ENCODE assay signal across 7 mouse cellular contexts in the genomic region with DNA sequence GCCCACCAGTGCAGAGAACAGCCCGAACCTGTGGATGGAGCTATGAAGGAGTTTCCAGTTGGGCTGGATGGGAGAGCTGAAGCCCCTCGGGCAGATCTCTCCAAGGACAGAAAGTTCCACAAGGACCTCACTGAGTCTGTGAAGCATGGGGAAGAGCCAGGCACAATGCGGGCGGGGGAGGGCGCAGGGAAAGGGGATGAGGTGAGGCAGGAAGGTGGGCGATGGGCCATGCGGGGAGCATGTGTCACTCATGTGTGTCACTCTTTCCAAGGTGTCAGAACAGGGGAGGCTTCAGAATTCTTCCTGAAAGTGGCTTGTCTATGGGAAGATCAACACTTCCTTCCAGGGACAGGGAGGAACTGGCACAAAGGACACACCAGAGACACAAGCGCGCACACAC. TPM values are rescaled to one million over a fixed set of nuclear protein-coding genes. Genes with fewer than 3 reads are reported as not detected.
DNase-seq lines count a peak whose midpoint lies in the region; ATAC-seq and TF ChIP-seq lines count a peak whose summit lies in the region.

No protein-coding gene starts in this region.

- no peak for DNase-seq in kidney, adult 9 months
- DNase-seq in embryonic facial prominence, embryonic 10.5 days (ENCODE audit: low spot score): no peak
- DNase-seq in thymus, postnatal 10 days (ENCODE audit: low spot score in 2 of 2): no peak
- no peak for DNase-seq in cerebellum, adult 9-11 months

- 58% methylated on average over 9 of the region's 9 CpGs for WGBS in kidney, embryonic 16.5 days
- 87% methylated on average over 9 of the region's 9 CpGs for WGBS in embryonic facial prominence, embryonic 10.5 days
- WGBS in limb, embryonic 12.5 days: 89% methylated on average over 9 of the region's 9 CpGs

- ATAC-seq in kidney, embryonic 16.5 days (ENCODE audit: low FRiP score, low TSS enrichment): no peak
- ATAC-seq in limb, embryonic 12.5 days (ENCODE audit: insufficient number of reproducible peaks, insufficient read depth, low FRiP score, low TSS enrichment, low read depth): no peak

- no peak for TF ChIP-seq POLR2A in embryonic fibroblast, embryonic 13.5 days (IDR thresholded peaks at IDR 0.05; ENCODE audit: low read depth, low read length)

- no peak overlapping the region for H3K4me3 ChIP-seq in kidney, embryonic 16.5 days (ENCODE audit: low read length)
- H3K4me3 ChIP-seq in embryonic facial prominence, embryonic 10.5 days: no peak overlapping the region
- H3K4me3 ChIP-seq in embryonic fibroblast, embryonic 13.5 days (ENCODE audit: insufficient read depth, low read length): no peak overlapping the region
- H3K4me3 ChIP-seq in limb, embryonic 12.5 days (replicated peaks): no peak overlapping the region

- H3K4me2 ChIP-seq in kidney, embryonic 16.5 days (replicated peaks; ENCODE audit: low read depth, low read length): no peak overlapping the region
- H3K4me2 ChIP-seq in limb, embryonic 12.5 days: no peak overlapping the region

- H3K27ac ChIP-seq in kidney, embryonic 16.5 days (ENCODE audit: low read length): peak overlapping the region; percentile 94
- H3K27ac ChIP-seq in embryonic facial prominence, embryonic 10.5 days (replicated peaks): peak overlapping the region; percentile 62; the same call in 1 of the 2 replicates
- H3K27ac ChIP-seq in embryonic fibroblast, embryonic 13.5 days (ENCODE audit: insufficient read depth, low read length): 0 out of 2 replicates have a peak overlapping the region, but pooled peaks have one; percentile 3
- H3K27ac ChIP-seq in limb, embryonic 12.5 days: peak overlapping the region; percentile 68

- no peak for TF ChIP-seq CTCF in embryonic fibroblast, embryonic 13.5 days (IDR thresholded peaks at IDR 0.05; ENCODE audit: borderline replicate concordance, insufficient read depth, low read length)

- H3K36me3 ChIP-seq in kidney, embryonic 16.5 days (ENCODE audit: insufficient read depth, low read length): peaks cover 6% of the 10 kb centered on the region
- peaks cover 31% of the 10 kb centered on the region for H3K36me3 ChIP-seq in embryonic facial prominence, embryonic 10.5 days (replicated peaks)
- H3K36me3 ChIP-seq in limb, embryonic 12.5 days: peaks cover 4% of the 10 kb centered on the region; the same call in 1 of the 2 replicates

- H3K27me3 ChIP-seq in kidney, embryonic 16.5 days (ENCODE audit: insufficient read depth, low read length): no peaks in the 10 kb centered on the region
- no peaks in the 10 kb centered on the region for H3K27me3 ChIP-seq in embryonic facial prominence, embryonic 10.5 days (replicated peaks; ENCODE audit: low read depth, poor library complexity, severe bottlenecking)
- no peaks in the 10 kb centered on the region for H3K27me3 ChIP-seq in limb, embryonic 12.5 days

- peak overlapping the region; percentile 32; the same call in 1 of the 2 replicates for H3K9ac ChIP-seq in kidney, embryonic 16.5 days (replicated peaks; ENCODE audit: low read length)
- H3K9ac ChIP-seq in limb, embryonic 12.5 days (replicated peaks): no peak overlapping the region

- peaks cover 4% of the 10 kb centered on the region; the same call in 1 of the 2 replicates for H3K9me3 ChIP-seq in kidney, embryonic 16.5 days (ENCODE audit: low read length)
- H3K9me3 ChIP-seq in embryonic facial prominence, embryonic 10.5 days: peaks cover 4% of the 10 kb centered on the region; the same call in 1 of the 2 replicates
- no peaks in the 10 kb centered on the region for H3K9me3 ChIP-seq in limb, embryonic 12.5 days

- peaks cover 40% of the 10 kb centered on the region for H3K4me1 ChIP-seq in kidney, embryonic 16.5 days (ENCODE audit: insufficient read depth, low read length)
- H3K4me1 ChIP-seq in embryonic facial prominence, embryonic 10.5 days: peaks cover 46% of the 10 kb centered on the region
- 0 out of 2 replicates have a peak, but pooled peaks cover 3% of the 10 kb centered on the region for H3K4me1 ChIP-seq in embryonic fibroblast, embryonic 13.5 days (ENCODE audit: control insufficient read depth, insufficient read depth, low read length)
- H3K4me1 ChIP-seq in limb, embryonic 12.5 days (replicated peaks): peaks cover 42% of the 10 kb centered on the region

RNA-seq across cellular contexts. Expression of a gene that starts 58.3 kb away (rescaled TPM):
- polyA plus RNA-seq in kidney, embryonic 16.5 days (2015; fragmentation: Nextera tagmentation; extraction: Ambion mirVana): 15.5 and 16.2 TPM in 2 replicates
- polyA plus RNA-seq in embryonic facial prominence, embryonic 10.5 days (2016; fragmentation: Nextera tagmentation; extraction: Ambion mirVana): 13.3 and 13.8 TPM in 2 replicates
- polyA plus RNA-seq in embryonic fibroblast, embryonic 13.5 days (2011; ENCODE audit: insufficient read length, low read depth, missing spikeins): 6.6 and 14.4 TPM in 2 replicates
- polyA plus RNA-seq in limb, embryonic 12.5 days (2016; fragmentation: Nextera tagmentation; extraction: Ambion mirVana): 13.7 and 14.2 TPM in 2 replicates

Comparison
In these comparisons a context has a peak if more than half of its experiments do, and no peak if none do; other contexts are left out.
1. H3K27ac ChIP-seq: peak in every context shown above with its lines; median percentile 94 in kidney, embryonic 16.5 days; 68 in limb, embryonic 12.5 days; 62 in embryonic facial prominence, embryonic 10.5 days; 3 in embryonic fibroblast, embryonic 13.5 days.